Mouse (Mus musculus) heart, embryonic 11.5 days (tissue): ENCODE measurements at regions not wholly inside any gene's neighbourhood (a gene's known extent, or its start where the extent isn't known, plus 50 kb on each side); places are given as distances from the start of the nearest gene placed in this dataset.

ENCODE experiments used
- ATAC-seq: fragments of 200-750 bp; cut with Nextera tagmentation; replicated peaks from 2 replicates; pipeline ENCODE4 v1.8.0; 2017; ENCODE audit warnings: moderate library complexity; ENCODE audit not compliant: insufficient number of reproducible peaks, low FRiP score, low TSS enrichment
- H3K27ac ChIP-seq: fragments of 300-500 bp; sonication (generic); 2 replicates; pipeline ENCODE4 v1.5.1; 2014; ENCODE audit warnings: mild to moderate bottlenecking, low read depth, low read length
- H3K27me3 ChIP-seq: fragments of 300-500 bp; sonication (generic); 2 replicates; pipeline ENCODE4 v1.6.1; 2014; ENCODE audit warnings: mild to moderate bottlenecking, low read length, mixed read lengths; ENCODE audit not compliant: control insufficient read depth, insufficient read depth
- H3K36me3 ChIP-seq: fragments of 300-500 bp; sonication (generic); 2 replicates; pipeline ENCODE4 v1.6.1; 2014; ENCODE audit warnings: mild to moderate bottlenecking, low read length, moderate library complexity, mixed read lengths; ENCODE audit not compliant: control insufficient read depth, insufficient read depth
- H3K4me1 ChIP-seq: fragments of 300-500 bp; sonication (generic); 2 replicates; pipeline ENCODE4 v1.6.1; 2014; ENCODE audit warnings: low read length; ENCODE audit not compliant: control insufficient read depth, insufficient read depth
- H3K4me2 ChIP-seq: fragments of 300-500 bp; sonication (generic); 2 replicates; pipeline ENCODE4 v1.6.1; 2014; ENCODE audit warnings: mild to moderate bottlenecking, moderate library complexity
- H3K4me3 ChIP-seq: fragments of 300-500 bp; sonication (generic); 2 replicates; pipeline ENCODE4 v1.5.1; 2014; ENCODE audit warnings: low read depth, low read length
- H3K9ac ChIP-seq: fragments of 300-500 bp; sonication (generic); 2 replicates; pipeline ENCODE4 v1.6.1; 2014; ENCODE audit warnings: mild to moderate bottlenecking, low read depth, low read length, moderate library complexity
- H3K9me3 ChIP-seq: fragments of 300-500 bp; sonication (generic); replicated peaks from 2 replicates; pipeline ENCODE4 v1.6.1; 2016; ENCODE audit warnings: low read length; ENCODE audit not compliant: control insufficient read depth
- WGBS: fragments of 180-500 bp; shearing (Covaris S2); extraction: QIAGEN DNeasy Blood & Tissue Kit; methylation state at CpG from one replicate; pipeline ENCODE4 v1.1.7; 2014; ENCODE audit not compliant: insufficient replicate concordance; 5-methylcytosine and 5-hydroxymethylcytosine counted together

DNA sequence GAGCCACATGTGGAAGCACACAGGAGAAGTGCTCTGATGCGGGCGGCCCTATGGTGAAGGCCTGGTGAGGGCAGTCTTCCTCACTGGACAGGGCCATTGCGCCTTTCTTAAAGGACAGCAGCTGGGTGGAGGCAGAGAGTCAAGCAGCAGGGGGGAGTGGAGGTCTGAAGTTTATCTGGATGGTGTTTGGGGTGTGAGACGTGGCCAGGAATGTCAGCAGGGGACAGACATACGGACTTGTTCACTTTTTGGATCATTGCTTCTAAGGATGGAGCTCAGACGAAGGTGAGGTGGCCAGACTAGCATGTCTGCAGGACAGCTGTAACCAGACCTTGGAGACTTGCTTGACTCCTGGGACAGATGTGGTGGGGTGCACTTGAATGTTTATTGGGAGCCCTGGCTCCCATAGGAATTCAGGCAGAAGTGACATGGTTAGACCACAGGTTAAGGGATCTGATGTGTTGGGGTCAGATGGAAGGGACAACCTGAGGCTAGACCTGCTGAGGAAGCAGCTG, 86.0 kb upstream of the Gm26897 start:
- 68% methylated on average over 6 of the region's 6 CpGs for WGBS
- no peak overlapping the region for H3K9ac ChIP-seq

DNA sequence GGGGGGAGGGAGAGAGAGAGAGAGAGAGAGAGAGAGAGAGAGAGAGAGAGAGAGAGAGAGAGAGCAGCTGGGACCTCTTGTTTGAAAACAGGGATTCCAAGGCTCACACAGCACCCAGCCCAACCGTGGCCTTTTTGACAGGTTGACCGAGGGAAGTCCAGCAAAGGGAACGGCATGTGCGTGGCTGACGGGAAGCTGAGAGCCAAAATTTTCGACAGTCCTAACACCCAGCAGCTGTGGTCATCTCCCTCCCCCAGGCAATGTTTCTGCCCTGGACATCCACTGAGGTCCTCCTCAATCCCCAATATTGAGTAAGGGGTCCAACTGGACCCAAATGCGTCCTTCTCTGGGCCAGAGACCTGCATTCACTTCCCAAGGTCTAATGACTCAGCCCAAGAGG, 85.2 kb upstream of the Gm26897 start:
- no peaks in the 10 kb centered on the region for H3K9me3 ChIP-seq
- peaks cover 3% of the 10 kb centered on the region; the same call in 1 of the 2 replicates for H3K4me1 ChIP-seq
- H3K27ac ChIP-seq = no peak overlapping the region
- no peaks in the 10 kb centered on the region for H3K36me3 ChIP-seq
- no peak for ATAC-seq
- H3K4me3 ChIP-seq = no peak overlapping the region
- WGBS = 47% methylated on average over 7 of the region's 7 CpGs
- H3K27me3 ChIP-seq = peaks cover 11% of the 10 kb centered on the region; the same call in 1 of the 2 replicates
- no peak overlapping the region for H3K4me2 ChIP-seq
- H3K9ac ChIP-seq = no peak overlapping the region

More for the DNA sequence above, 86.0 kb upstream of the Gm26897 start:
- no peak overlapping the region for H3K4me3 ChIP-seq
- H3K36me3 ChIP-seq = no peaks in the 10 kb centered on the region
- H3K9me3 ChIP-seq = no peaks in the 10 kb centered on the region
- peaks cover 11% of the 10 kb centered on the region; the same call in 1 of the 2 replicates for H3K27me3 ChIP-seq
- peaks cover 3% of the 10 kb centered on the region; the same call in 1 of the 2 replicates for H3K4me1 ChIP-seq
- no peak for ATAC-seq
- H3K4me2 ChIP-seq = no peak overlapping the region
- H3K27ac ChIP-seq = no peak overlapping the region

DNA sequence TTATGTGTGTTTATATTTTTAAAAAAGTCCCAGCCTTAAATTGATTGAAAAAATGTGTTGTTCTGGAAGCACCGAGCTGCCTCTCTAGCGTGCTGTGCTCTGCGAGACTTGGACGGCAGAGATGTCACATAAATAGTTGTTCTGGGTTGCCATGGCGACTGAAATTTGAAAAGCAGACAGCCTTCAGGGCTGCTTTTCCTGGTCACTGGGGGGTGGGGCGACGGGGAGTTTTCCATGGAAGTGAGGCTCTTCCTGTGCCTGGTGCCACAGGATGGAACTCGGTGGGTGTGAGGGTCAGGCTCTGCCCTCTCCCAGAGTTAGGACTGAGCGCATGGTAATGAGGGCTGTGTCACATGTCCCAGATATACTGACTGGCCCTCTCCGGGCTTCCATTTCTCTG, 84.7 kb upstream of the Gm26897 start:
- Histone ChIP-seq H3K4me3 (no peak overlapping the region), H3K27me3 (peaks cover 11% of the 10 kb centered on the region; the same call in 1 of the 2 replicates), H3K9ac (no peak overlapping the region), H3K36me3 (no peaks in the 10 kb centered on the region), H3K4me2 (no peak overlapping the region), H3K9me3 (no peaks in the 10 kb centered on the region), H3K4me1 (peaks cover 3% of the 10 kb centered on the region; the same call in 1 of the 2 replicates), H3K27ac (no peak overlapping the region)
- no peak for ATAC-seq
- WGBS = 35% methylated on average over 10 of the region's 10 CpGs

DNA sequence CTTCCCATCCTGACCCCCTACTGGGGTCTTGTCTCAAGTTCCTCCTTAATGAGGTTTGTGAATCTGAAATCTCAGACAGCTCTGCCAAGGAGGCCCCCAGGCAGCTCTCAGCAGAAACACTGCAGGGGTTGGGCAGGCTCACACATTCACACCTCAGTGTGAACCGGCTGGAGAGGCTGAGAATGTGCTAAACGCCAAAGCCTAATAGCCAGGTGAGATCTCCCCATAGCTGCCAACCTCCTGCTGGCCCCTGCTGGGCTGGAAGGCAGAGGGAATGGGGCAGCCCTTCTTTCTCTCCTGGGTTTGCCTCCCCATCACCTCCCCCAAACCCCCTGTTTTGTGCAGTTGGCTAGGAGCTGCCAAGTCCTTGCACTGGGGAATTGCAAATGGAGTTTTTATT, 81.3 kb upstream of the Gm26897 start:
- Histone ChIP-seq H3K4me1 (peaks cover 3% of the 10 kb centered on the region; the same call in 1 of the 2 replicates), H3K27me3 (0 out of 2 replicates have a peak, but pooled peaks cover 4% of the 10 kb centered on the region), H3K4me2 (no peak overlapping the region), H3K27ac (no peak overlapping the region), H3K9ac (no peak overlapping the region), H3K4me3 (no peak overlapping the region), H3K36me3 (no peaks in the 10 kb centered on the region), H3K9me3 (no peaks in the 10 kb centered on the region)
- no peak for ATAC-seq
- 7% methylated on average over 2 of the region's 2 CpGs for WGBS

DNA sequence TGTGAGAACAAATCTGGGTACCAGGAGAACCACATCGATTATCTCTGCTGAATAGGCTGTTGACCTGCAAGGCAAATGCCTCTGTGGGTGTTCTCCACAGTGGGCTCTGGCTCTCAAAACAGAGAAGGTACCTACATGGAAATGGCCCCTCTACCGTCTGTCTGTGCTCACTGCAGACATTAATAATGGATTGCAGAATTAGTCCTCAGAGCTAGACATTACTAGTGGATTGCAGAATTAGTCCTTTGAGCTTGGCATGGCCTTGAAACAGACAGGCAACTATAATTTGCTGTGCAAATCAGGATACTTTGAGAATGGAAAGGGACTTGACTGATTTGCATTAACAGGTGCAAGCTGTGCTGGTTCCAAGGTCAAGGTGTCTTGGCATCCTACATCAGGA, 77.3 kb upstream of the Gm26897 start:
- H3K36me3 ChIP-seq = no peaks in the 10 kb centered on the region
- 0 out of 2 replicates have a peak, but pooled peaks cover 2% of the 10 kb centered on the region for H3K27me3 ChIP-seq
- no peaks in the 10 kb centered on the region for H3K4me1 ChIP-seq
- no peak for ATAC-seq
- no peak overlapping the region for H3K27ac ChIP-seq
- no peak overlapping the region for H3K9ac ChIP-seq
- no peak overlapping the region for H3K4me3 ChIP-seq
- no peaks in the 10 kb centered on the region for H3K9me3 ChIP-seq
- WGBS = 66% methylated on average over 2 of the region's 2 CpGs
- no peak overlapping the region for H3K4me2 ChIP-seq

GRCm38 (mm10) chr5:111657759-111658429, 75.8 kb upstream of the Gm26897 start:
- ATAC-seq = no peak
- WGBS = 76% methylated on average over 3 of the region's 3 CpGs

GRCm38 (mm10) chr5:111659229-111659628, 74.5 kb upstream of the Gm26897 start:
- ATAC-seq = no peak
- Histone ChIP-seq H3K4me1 (no peaks in the 10 kb centered on the region), H3K4me3 (no peak overlapping the region), H3K36me3 (no peaks in the 10 kb centered on the region), H3K27me3 (peaks cover 6% of the 10 kb centered on the region), H3K27ac (no peak overlapping the region), H3K9me3 (no peaks in the 10 kb centered on the region), H3K9ac (no peak overlapping the region), H3K4me2 (no peak overlapping the region)
- 93% methylated on average over 3 of the region's 3 CpGs for WGBS

More at GRCm38 (mm10) chr5:111657759-111658429, 75.8 kb upstream of the Gm26897 start:
- H3K4me3 ChIP-seq = no peak overlapping the region
- H3K9me3 ChIP-seq = no peaks in the 10 kb centered on the region
- H3K27me3 ChIP-seq = peaks cover 2% of the 10 kb centered on the region; the same call in 1 of the 2 replicates
- H3K27ac ChIP-seq = no peak overlapping the region
- no peaks in the 10 kb centered on the region for H3K36me3 ChIP-seq
- H3K9ac ChIP-seq = no peak overlapping the region
- no peak overlapping the region for H3K4me2 ChIP-seq
- no peaks in the 10 kb centered on the region for H3K4me1 ChIP-seq

DNA sequence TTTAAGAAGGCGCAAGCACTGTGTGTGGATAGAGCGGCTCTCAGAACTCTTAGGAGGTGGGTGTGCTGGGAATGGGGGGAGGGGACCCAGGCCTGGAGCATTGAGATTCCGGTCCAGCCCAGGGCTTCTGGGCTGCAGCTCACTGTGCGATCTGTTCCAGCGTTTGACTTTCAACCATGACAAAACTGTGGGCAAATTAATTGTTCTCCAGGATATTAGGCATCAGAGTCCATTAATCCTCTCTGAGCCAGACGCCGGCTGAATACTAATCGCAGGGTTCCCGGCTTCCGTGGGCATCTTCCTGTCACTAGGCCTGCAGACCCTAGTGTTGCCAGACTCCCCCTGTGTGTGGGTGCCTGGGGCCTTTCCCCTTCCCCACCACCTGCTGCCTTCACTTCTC, 73.3 kb upstream of the Gm26897 start:
- H3K9me3 ChIP-seq = no peaks in the 10 kb centered on the region
- no peak overlapping the region for H3K9ac ChIP-seq
- no peak overlapping the region for H3K4me2 ChIP-seq
- 75% methylated on average over 10 of the region's 10 CpGs for WGBS
- H3K4me1 ChIP-seq = no peaks in the 10 kb centered on the region
- no peaks in the 10 kb centered on the region for H3K36me3 ChIP-seq
- peaks cover 12% of the 10 kb centered on the region for H3K27me3 ChIP-seq
- H3K4me3 ChIP-seq = no peak overlapping the region
- ATAC-seq = no peak
- no peak overlapping the region for H3K27ac ChIP-seq

- 76% methylated on average over 6 of the region's 6 CpGs for WGBS
These were observed 72.8 kb upstream of the Gm26897 start for GRCm38 (mm10) chr5:111660968-111661367.

More at GRCm38 (mm10) chr5:111660968-111661367, 72.8 kb upstream of the Gm26897 start:
- Histone ChIP-seq H3K4me1 (no peaks in the 10 kb centered on the region), H3K4me2 (no peak overlapping the region), H3K4me3 (no peak overlapping the region), H3K27me3 (peaks cover 14% of the 10 kb centered on the region), H3K9ac (no peak overlapping the region), H3K27ac (no peak overlapping the region), H3K9me3 (no peaks in the 10 kb centered on the region), H3K36me3 (no peaks in the 10 kb centered on the region)
- ATAC-seq = no peak
